Mouse (Mus musculus): ENCODE results near the gene Ncapg2.

DNA sequence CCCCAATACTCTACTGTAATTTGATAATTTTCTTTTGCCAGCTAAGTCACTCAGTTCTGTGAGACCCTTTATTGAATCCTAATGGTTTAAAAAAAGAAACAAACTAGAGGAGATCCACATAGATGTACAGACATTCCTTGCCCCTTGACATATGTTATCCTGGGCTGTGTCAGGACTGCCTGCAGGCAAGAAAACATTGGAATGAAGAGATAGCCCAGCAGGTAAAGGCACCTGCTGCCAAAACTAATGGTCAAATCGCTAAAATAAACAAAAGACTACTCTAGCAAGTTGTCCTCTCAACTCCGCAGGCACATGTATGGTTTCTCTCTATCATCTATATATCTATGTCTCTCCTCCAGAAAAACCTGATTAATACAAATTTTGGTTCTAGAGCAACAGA is 22.1 kb upstream of the Ncapg2 start:
- TF ChIP-seq CTCF (IDR thresholded peaks at IDR 0.05; ENCODE audit: extremely low read depth, insufficient read depth, insufficient read length, insufficient replicate concordance) = no peak
- no peak for TF ChIP-seq POLR2A (IDR thresholded peaks at IDR 0.05; ENCODE audit: low read depth, low read length)
